Mouse (Mus musculus): Measurements from ENCODE around the gene Mvp. TPM values are rescaled to one million over a fixed set of nuclear protein-coding genes. Genes with fewer than 3 reads are reported as not detected.

The Mvp gene
- total RNA-seq, 2 experiments from 2014 or later: 4.4 to 4.5 TPM

- intact Hi-C loops (cut with DNase I): loop anchor here (5.0 kb wide), 1 partner anchor 81 kb away; no protein-coding TSS in a partner anchor
- peak in 1 of 2 experiments; percentile 86 for DNase-seq (ENCODE audit: extremely low spot score in 1 of 2, low spot score in 2 of 2)
Measured at GRCm38 (mm10) chr7:127020901-127021562, 6.6 kb upstream of the Mvp start, which contains the start of the genes Gm42742 and Prrt2. Gm42742 (minus strand) TSS chr7:127021097. Prrt2 (minus strand) TSS chr7:127021211.

- intact Hi-C loops (cut with DNase I): loop anchor here (5.0 kb wide), 1 partner anchor 82 kb away; no protein-coding TSS in a partner anchor
- no peak for DNase-seq (ENCODE audit: extremely low spot score in 1 of 2, low spot score in 2 of 2)
Measured at GRCm38 (mm10) chr7:127020491-127020890, 6.1 kb upstream of the Mvp start.

- intact Hi-C loops (cut with DNase I): loop anchor here (5.0 kb wide), 1 partner anchor 82 kb away; no protein-coding TSS in a partner anchor
Measured at GRCm38 (mm10) chr7:127020031-127020430, 5.6 kb upstream of the Mvp start.

GRCm38 (mm10) chr7:127019306-127019960 is 5.0 kb upstream of the Mvp start:
- no peak for DNase-seq (ENCODE audit: extremely low spot score in 1 of 2, low spot score in 2 of 2)
- intact Hi-C loops (cut with DNase I): loop anchor here (5.0 kb wide), 1 partner anchor 42 kb away; the partner anchor contains the start of genes Cdipt and Cdiptos

More at GRCm38 (mm10) chr7:127020031-127020430, 5.6 kb upstream of the Mvp start:
- DNase-seq (ENCODE audit: extremely low spot score in 1 of 2, low spot score in 2 of 2): no peak

GRCm38 (mm10) chr7:127018416-127019305 is 4.2 kb upstream of the Mvp start:
- DNase-seq (ENCODE audit: extremely low spot score in 1 of 2, low spot score in 2 of 2): no peak
- intact Hi-C loops (cut with DNase I): loop anchor here (5.0 kb wide), 1 partner anchor 41 kb away; the partner anchor contains the start of genes Cdipt and Cdiptos

- intact Hi-C loops (cut with DNase I): loop anchor here (5.0 kb wide), 1 partner anchor 41 kb away; the partner anchor contains the start of genes Cdipt and Cdiptos
- no peak for DNase-seq (ENCODE audit: extremely low spot score in 1 of 2, low spot score in 2 of 2)
Measured at GRCm38 (mm10) chr7:127017950-127018345, 3.5 kb upstream of the Mvp start.

- peak; percentile 96 to 98 for DNase-seq (ENCODE audit: extremely low spot score in 1 of 2, low spot score in 2 of 2)
- intact Hi-C loops (cut with DNase I): loop anchor here (5.0 kb wide), 1 partner anchor 40 kb away; the partner anchor contains the start of genes Cdipt and Cdiptos
Measured at GRCm38 (mm10) chr7:127016971-127017949, 2.8 kb upstream of the Mvp start, which contains the start of gene Pagr1a. Pagr1a (minus strand) TSS chr7:127017352.

GRCm38 (mm10) chr7:127016486-127016938 is 2.1 kb upstream of the Mvp start:
- intact Hi-C loops (cut with DNase I): loop anchor here (5.0 kb wide), 1 partner anchor 39 kb away; the partner anchor contains the start of genes Cdipt and Cdiptos
- DNase-seq (ENCODE audit: extremely low spot score in 1 of 2, low spot score in 2 of 2): peak in 1 of 2 experiments; percentile 79

GRCm38 (mm10) chr7:127016481-127016485 is 1.9 kb upstream of the Mvp start, which contains the start of gene Pagr1b:
Pagr1b (minus strand) TSS chr7:127016484.
- DNase-seq (ENCODE audit: extremely low spot score in 1 of 2, low spot score in 2 of 2): no peak
- intact Hi-C loops (cut with DNase I): loop anchor here (5.0 kb wide), 1 partner anchor 39 kb away; the partner anchor contains the start of genes Cdipt and Cdiptos

GRCm38 (mm10) chr7:127016081-127016480 is 1.7 kb upstream of the Mvp start:
- intact Hi-C loops (cut with DNase I): loop anchor here (5.0 kb wide), 1 partner anchor 39 kb away; the partner anchor contains the start of genes Cdipt and Cdiptos
- DNase-seq (ENCODE audit: extremely low spot score in 1 of 2, low spot score in 2 of 2): no peak

GRCm38 (mm10) chr7:127014993-127015392 is 572 bp upstream of the Mvp start:
- DNase-seq (ENCODE audit: extremely low spot score in 1 of 2, low spot score in 2 of 2): no peak
- intact Hi-C loops (cut with DNase I): loop anchor here (5.0 kb wide), 1 partner anchor 38 kb away; the partner anchor contains the start of genes Cdipt and Cdiptos

GRCm38 (mm10) chr7:127013385-127013784 is 1.0 kb downstream of the Mvp start:
- intact Hi-C loops (cut with DNase I): no loop called here
- no peak for DNase-seq (ENCODE audit: extremely low spot score in 1 of 2, low spot score in 2 of 2)

GRCm38 (mm10) chr7:127012845-127013244 is 1.6 kb downstream of the Mvp start:
- intact Hi-C loops (cut with DNase I): no loop called here
- no peak for DNase-seq (ENCODE audit: extremely low spot score in 1 of 2, low spot score in 2 of 2)

GRCm38 (mm10) chr7:127012374-127012773 is 2.0 kb downstream of the Mvp start:
- DNase-seq (ENCODE audit: extremely low spot score in 1 of 2, low spot score in 2 of 2): no peak
- intact Hi-C loops (cut with DNase I): no loop called here

- intact Hi-C loops (cut with DNase I): no loop called here
- no peak for DNase-seq (ENCODE audit: extremely low spot score in 1 of 2, low spot score in 2 of 2)
Measured at GRCm38 (mm10) chr7:127011717-127012116, 2.7 kb downstream of the Mvp start.

GRCm38 (mm10) chr7:127011051-127011450 is 3.4 kb downstream of the Mvp start:
- intact Hi-C loops (cut with DNase I): no loop called here
- DNase-seq (ENCODE audit: extremely low spot score in 1 of 2, low spot score in 2 of 2): no peak

GRCm38 (mm10) chr7:127009307-127010085 is 4.9 kb downstream of the Mvp start:
- no peak for DNase-seq (ENCODE audit: extremely low spot score in 1 of 2, low spot score in 2 of 2)
- intact Hi-C loops (cut with DNase I): no loop called here
